Mouse (Mus musculus) left cerebral cortex, postnatal 4 days (tissue): ENCODE results near the gene Nae1. TPM values are rescaled to one million over a fixed set of nuclear protein-coding genes. Genes with fewer than 3 reads are reported as not detected.
"Not testable (repeated sequence)": the region's sequence is repeated elsewhere in the genome, so short reads cannot be mapped to it uniquely, and the experiment has no call there.

Experiments
- DNase-seq: peaks from one replicate; pipeline ENCODE4 v3.0.0-alpha.2; 2022
- intact Hi-C: fragments of 180-260 bp; cut with DNase I; formaldehyde crosslinking; loops from one replicate; pipeline ENCODE4 v1.15.1; 2025
- total RNA-seq, 2 experiments: library from RNA; stranded (reverse); gene quantifications; 2 replicates each; pipeline ENCODE4 v1.2.3; 2021

Nae1 gene
- 10 to 100 TPM; 57.5 to 62.9 TPM for total RNA-seq

GRCm38 (mm10) chr8:104533971-104534778, at the start of gene Nae1, which contains the start of gene Car7:
Gene Nae1, minus strand, starts transcription at chr8:104534637.
Gene Car7, plus strand, starts transcription at chr8:104534689.
- intact Hi-C loops = no loop called here
- DNase-seq = peak; percentile 93

GRCm38 (mm10) chr8:104577606-104578005, 43.2 kb upstream of the Nae1 start:
- DNase-seq, intact Hi-C loops: not testable (repeated sequence)

- intact Hi-C loops = no loop called here
- DNase-seq = no peak
Measured at GRCm38 (mm10) chr8:104576820-104577219, 42.4 kb upstream of the Nae1 start.

- intact Hi-C loops = no loop called here
- DNase-seq = peak; percentile 87
Measured at GRCm38 (mm10) chr8:104570436-104571343, 36.3 kb upstream of the Nae1 start.

- no peak for DNase-seq
- intact Hi-C loops = no loop called here
Measured at GRCm38 (mm10) chr8:104569559-104569958, 35.1 kb upstream of the Nae1 start.

GRCm38 (mm10) chr8:104565457-104565798, 31.0 kb upstream of the Nae1 start:
- DNase-seq = no peak
- intact Hi-C loops = no loop called here

GRCm38 (mm10) chr8:104564633-104565456, 30.4 kb upstream of the Nae1 start:
- peak; percentile 92 for DNase-seq
- intact Hi-C loops = no loop called here

- intact Hi-C loops = no loop called here
Measured at GRCm38 (mm10) chr8:104560731-104561130, 26.3 kb upstream of the Nae1 start.

GRCm38 (mm10) chr8:104557226-104557625, 22.8 kb upstream of the Nae1 start:
- no peak for DNase-seq
- intact Hi-C loops = no loop called here

More at GRCm38 (mm10) chr8:104560731-104561130, 26.3 kb upstream of the Nae1 start:
- DNase-seq = no peak

GRCm38 (mm10) chr8:104555191-104555590, 20.8 kb upstream of the Nae1 start:
- intact Hi-C loops = no loop called here

GRCm38 (mm10) chr8:104543440-104544045, 9.1 kb upstream of the Nae1 start:
- intact Hi-C loops = no loop called here
- no peak for DNase-seq

More at GRCm38 (mm10) chr8:104555191-104555590, 20.8 kb upstream of the Nae1 start:
- no peak for DNase-seq

- no peak for DNase-seq
- intact Hi-C loops = no loop called here
Measured at GRCm38 (mm10) chr8:104542160-104542559, 7.7 kb upstream of the Nae1 start.

GRCm38 (mm10) chr8:104541515-104541880, 7.1 kb upstream of the Nae1 start:
- intact Hi-C loops = no loop called here
- DNase-seq = no peak

- intact Hi-C loops = no loop called here
- no peak for DNase-seq
Measured at GRCm38 (mm10) chr8:104540710-104541514, 6.5 kb upstream of the Nae1 start.

GRCm38 (mm10) chr8:104540238-104540637, 5.8 kb upstream of the Nae1 start:
- DNase-seq = no peak
- intact Hi-C loops = no loop called here

GRCm38 (mm10) chr8:104539566-104539965, 5.1 kb upstream of the Nae1 start:
- intact Hi-C loops = no loop called here
- no peak for DNase-seq

GRCm38 (mm10) chr8:104538896-104539295, 4.5 kb upstream of the Nae1 start:
- no peak for DNase-seq
- intact Hi-C loops = no loop called here

- intact Hi-C loops = no loop called here
- no peak for DNase-seq
Measured at GRCm38 (mm10) chr8:104536028-104536427, 1.6 kb upstream of the Nae1 start.

GRCm38 (mm10) chr8:104535378-104535777, 941 bp upstream of the Nae1 start:
- intact Hi-C loops = no loop called here
- no peak for DNase-seq

GRCm38 (mm10) chr8:104534779-104535141, 323 bp upstream of the Nae1 start:
- intact Hi-C loops = no loop called here
- no peak for DNase-seq
